ENCODE assay signal across 21 mouse cellular contexts in the genomic region with DNA sequence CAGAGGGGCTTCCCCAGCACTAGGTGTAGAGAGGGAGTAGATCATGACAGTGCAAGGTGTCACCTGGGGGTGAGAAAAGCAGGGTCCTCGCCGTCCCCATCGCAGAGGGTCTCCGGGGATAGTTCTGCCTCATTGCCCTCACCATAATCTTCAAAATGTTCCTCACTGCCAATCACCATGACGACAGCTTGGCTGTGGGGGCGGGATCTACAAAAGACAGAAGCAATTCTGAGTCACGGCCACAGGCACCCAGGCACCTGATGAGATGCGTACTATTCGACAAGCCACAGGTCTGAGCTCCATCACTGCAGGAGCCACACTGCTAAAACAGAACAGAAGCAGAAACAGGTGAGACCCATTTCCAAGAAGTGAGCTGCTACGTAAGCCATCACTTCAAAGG. TPM values are rescaled to one million over a fixed set of nuclear protein-coding genes. Genes with fewer than 3 reads are reported as not detected.
A peak's percentile ranks its signal among the peaks of the same experiment; 100 is the strongest.
DNase-seq lines count a peak whose midpoint lies in the region; ATAC-seq and TF ChIP-seq lines count a peak whose summit lies in the region.
"Had no signal": no experiment of that assay in that cellular context is flagged by ENCODE, and none has a peak within 500 bp of the region (broad histone marks: within the 10 kb centered on the region; RNA-seq: fewer than 3 reads in every experiment).

No protein-coding gene starts in this region.

- peak; percentile 74 for DNase-seq in right cerebral cortex, adult 18-20 months
- DNase-seq in right cerebral cortex, postnatal 4 days = no peak
- DNase-seq in layer of hippocampus, adult 18-20 months (ENCODE audit: low spot score in 2 of 2) = peak; percentile 77 to 91
- DNase-seq in layer of hippocampus, postnatal 36 days = peak; percentile 70 to 78
- no peak for DNase-seq in spleen, adult 18-20 months
- no peak for DNase-seq in liver, postnatal 0 days
- DNase-seq in gastrocnemius, postnatal 10 days = no peak
- DNase-seq: adrenal gland, postnatal 10 days; cerebellum, adult 2 months; gastrocnemius, postnatal 36 days; heart, postnatal 14 days; lung, adult 2 months; lung, postnatal 36 days; thymus, adult 2 months had no signal

- WGBS in liver, postnatal 0 days (ENCODE audit: insufficient replicate concordance) = 74% methylated on average over 10 of the region's 10 CpGs

- H3K4me3 ChIP-seq in liver, postnatal 0 days (ENCODE audit: low read depth, low read length) = no peak overlapping the region
- H3K4me3 ChIP-seq: erythroblast, embryonic 14.5 days; forebrain, embryonic 15.5 days; heart, embryonic 10.5 days; hindbrain, embryonic 13.5 days; neural tube, embryonic 13.5 days had no signal

- H3K9me3 ChIP-seq in liver, postnatal 0 days (ENCODE audit: low read length) = no peaks in the 10 kb centered on the region
- H3K9me3 ChIP-seq: forebrain, embryonic 15.5 days; heart, embryonic 10.5 days; hindbrain, embryonic 13.5 days; neural tube, embryonic 13.5 days had no signal

- H3K4me2 ChIP-seq in liver, postnatal 0 days (ENCODE audit: low read depth, low read length) = no peak overlapping the region
- H3K4me2 ChIP-seq: forebrain, embryonic 15.5 days; hindbrain, embryonic 13.5 days; midbrain, embryonic 11.5 days; neural tube, embryonic 13.5 days had no signal

- H3K27ac ChIP-seq in liver, postnatal 0 days (ENCODE audit: low read depth) = no peak overlapping the region
- H3K27ac ChIP-seq: forebrain, embryonic 15.5 days; heart, embryonic 10.5 days; hindbrain, embryonic 13.5 days; neural tube, embryonic 13.5 days had no signal

- ATAC-seq in liver, postnatal 0 days = no peak
- ATAC-seq: forebrain, embryonic 15.5 days; intestine, embryonic 16.5 days had no signal

- peaks cover 9% of the 10 kb centered on the region for H3K4me1 ChIP-seq in liver, postnatal 0 days (ENCODE audit: insufficient read depth)

- TF ChIP-seq CTCF in liver, postnatal 0 days (IDR thresholded peaks at IDR 0.05; ENCODE audit: low read depth) = no peak

- H3K36me3 ChIP-seq in liver, postnatal 0 days (replicated peaks; ENCODE audit: insufficient read depth, low read length) = no peaks in the 10 kb centered on the region; the same call in none of the 2 replicates

- no peak overlapping the region for H3K9ac ChIP-seq in liver, postnatal 0 days (replicated peaks)
- H3K9ac ChIP-seq: forebrain, embryonic 15.5 days; hindbrain, embryonic 13.5 days; neural tube, embryonic 13.5 days had no signal

- TF ChIP-seq EP300 in liver, postnatal 0 days (IDR thresholded peaks at IDR 0.05; ENCODE audit: low read depth) = no peak

- no peaks in the 10 kb centered on the region for H3K27me3 ChIP-seq in liver, postnatal 0 days (ENCODE audit: insufficient read depth, low read length)
- H3K27me3 ChIP-seq: forebrain, embryonic 15.5 days; hindbrain, embryonic 13.5 days; neural tube, embryonic 13.5 days had no signal

RNA-seq across cellular contexts. Expression of gene Capn15, which starts 28.1 kb away (rescaled TPM):
- 10 to 100 TPM; 50.6 to 54.1 TPM for total RNA-seq in layer of hippocampus, adult 18-20 months (2021)
- total RNA-seq in layer of hippocampus, postnatal 36 days (2021) = 10 to 100 TPM; 52.5 to 60.2 TPM
- 6.6 and 8.3 TPM in 2 replicates for polyA plus RNA-seq in liver, postnatal 0 days (2015; fragmentation: Nextera tagmentation; extraction: Ambion mirVana)
- total RNA-seq in gastrocnemius, postnatal 10 days (2021) = 1 to 10 TPM; 6.7 to 8.6 TPM

RNA-seq across cellular contexts. Expression of gene Rab11fip3, which starts 55.6 kb away (rescaled TPM):
- total RNA-seq in layer of hippocampus, adult 18-20 months (2021) = 100 to 1,000 TPM; 106 TPM
- 100 to 1,000 TPM in 1 of 2 experiments, 10 to 100 TPM in 1; 99.5 to 112 TPM for total RNA-seq in layer of hippocampus, postnatal 36 days (2021)
- 1.7 TPM in 2 replicates for polyA plus RNA-seq in liver, postnatal 0 days (2015; fragmentation: Nextera tagmentation; extraction: Ambion mirVana)
- total RNA-seq in gastrocnemius, postnatal 10 days (2021) = 10 to 100 TPM; 37.9 to 41.5 TPM

Comparison
In these comparisons a context has a peak if more than half of its experiments do, and no peak if none do; other contexts are left out.
1. DNase-seq: peak in right cerebral cortex, adult 18-20 months (single experiment), layer of hippocampus, adult 18-20 months (2 of 2) and layer of hippocampus, postnatal 36 days (2 of 2); none in right cerebral cortex, postnatal 4 days (single experiment), spleen, adult 18-20 months (0 of 2), liver, postnatal 0 days (single experiment) and gastrocnemius, postnatal 10 days (single experiment).
2. RNA of gene Capn15, which starts 28.1 kb away (total RNA-seq): 52.5 to 60.2 TPM in layer of hippocampus, postnatal 36 days and 50.6 to 54.1 TPM in layer of hippocampus, adult 18-20 months; 6.7 to 8.6 TPM in gastrocnemius, postnatal 10 days; every median in the first group is over 4 times any median in the second.